Mouse (Mus musculus): ENCODE measurements at regions not wholly inside any gene's neighbourhood (a gene's known extent, or its start where the extent isn't known, plus 50 kb on each side); places are given as distances from the start of the nearest gene placed in this dataset.

DNA sequence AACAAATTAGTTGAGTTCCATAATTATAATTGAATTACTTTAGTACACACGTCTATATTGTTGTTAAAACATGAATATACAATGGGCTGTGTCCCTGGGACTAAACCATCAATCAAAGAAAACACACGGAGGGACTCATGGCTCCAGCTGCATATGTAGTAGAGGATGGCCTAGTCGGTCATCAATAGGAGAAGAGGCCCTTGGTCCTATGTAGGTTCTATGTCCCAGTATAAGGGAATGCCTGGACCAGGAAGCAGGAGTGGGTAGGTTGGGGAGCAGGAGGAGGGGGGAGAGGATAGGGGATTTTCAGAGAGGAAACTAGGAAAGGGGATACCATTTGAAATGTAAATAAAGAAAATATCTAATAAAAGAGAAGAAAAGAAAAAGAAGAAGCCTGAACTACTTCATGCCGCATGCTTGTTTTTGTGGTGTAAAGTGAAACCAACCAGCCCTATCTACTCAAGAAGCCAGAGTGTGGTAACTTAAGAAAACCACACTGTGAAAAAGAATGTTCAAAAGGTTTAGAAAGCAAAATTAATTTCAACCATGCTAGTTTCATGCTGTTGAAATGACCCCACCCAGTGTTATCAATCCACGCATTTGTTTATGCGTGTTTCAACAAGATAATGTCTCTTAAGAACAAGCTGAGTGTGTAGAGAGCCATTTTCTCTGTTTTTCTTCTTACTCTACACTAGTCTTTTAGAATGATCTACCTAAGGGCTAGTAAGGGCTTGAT is 134.4 kb upstream of the Itga4 start (continued):
- no peak for TF ChIP-seq CHD2 (IDR thresholded peaks at IDR 0.05; ENCODE audit: low read length)
- TF ChIP-seq TCF12 (IDR thresholded peaks at IDR 0.05; ENCODE audit: low read depth, low read length), result peak; percentile 73
- TF ChIP-seq BHLHE40 (IDR thresholded peaks at IDR 0.05; ENCODE audit: borderline replicate concordance, low read depth, low read length), result peak; percentile 36; the same call in 1 of the 2 replicates

- Histone ChIP-seq H3K27me3 (ENCODE audit: control insufficient read depth in 1 of 2, insufficient read depth in 2 of 2, low read length in 2 of 2) (no peaks in the 10 kb centered on the region), H3K4me3 (ENCODE audit: control insufficient read depth in 1 of 2, insufficient read depth in 1 of 2, low read depth in 2 of 2, low read length in 2 of 2) (no peak overlapping the region), H3K9ac (ENCODE audit: control insufficient read depth, low read depth, low read length, poor library complexity, severe bottlenecking) (no peak overlapping the region), H3K9me3 (replicated peaks; ENCODE audit: insufficient read depth, low read length) (no peaks in the 10 kb centered on the region), H3K79me2 (ENCODE audit: control insufficient read depth, insufficient read depth, low read length, poor library complexity) (no peaks in the 10 kb centered on the region; the same call in 1 of the 2 replicates), H3K27ac (ENCODE audit: control insufficient read depth, low read depth, low read length) (no peak overlapping the region), H3K36me3 (ENCODE audit: control insufficient read depth in 1 of 2, insufficient read depth in 2 of 2, low read length in 2 of 2) (peaks cover 0 to 36% of the 10 kb centered on the region in 2 experiments; a peak in 2 of 4 replicates), H3K4me1 (ENCODE audit: control insufficient read depth in 1 of 2, insufficient read depth in 2 of 2, low read length in 2 of 2) (peaks cover 27 to 28% of the 10 kb centered on the region in 2 experiments)
- no peak for DNase-seq (ENCODE audit: low read depth, low spot score)
- TF ChIP-seq ZC3H11A (IDR thresholded peaks at IDR 0.05; ENCODE audit: low read depth, low read length) (no peak), MXI1 (IDR thresholded peaks at IDR 0.05; ENCODE audit: low read depth, low read length) (no peak), RCOR1 (IDR thresholded peaks at IDR 0.05; ENCODE audit: low read depth, low read length) (no peak), RAD21 (IDR thresholded peaks at IDR 0.05; ENCODE audit: low read depth, low read length) (no peak), MAFK (IDR thresholded peaks at IDR 0.05; ENCODE audit: borderline replicate concordance, low read depth, low read length) (no peak), NELFE (IDR thresholded peaks at IDR 0.05; ENCODE audit: low read depth, low read length) (no peak), POLR2A (IDR thresholded peaks at IDR 0.05; ENCODE audit: control insufficient read depth in 1 of 2, insufficient read depth in 1 of 2, low read depth in 1 of 2, low read length in 2 of 2, poor library complexity in 1 of 2) (no peak), SMC3 (IDR thresholded peaks at IDR 0.05; ENCODE audit: low read depth, low read length) (no peak), ZKSCAN1 (IDR thresholded peaks at IDR 0.05; ENCODE audit: low read depth, low read length) (no peak), POLR2AphosphoS2 (IDR thresholded peaks at IDR 0.05; ENCODE audit: low read length) (no peak), HCFC1 (IDR thresholded peaks at IDR 0.05; ENCODE audit: low read depth, low read length) (no peak), KAT2A (conservative IDR thresholded peaks at IDR 0.05; ENCODE audit: low read depth, low read length) (no peak), ETS1 (IDR thresholded peaks at IDR 0.05; ENCODE audit: low read depth, low read length) (no peak)
These were observed 132.7 kb upstream of the Itga4 start for GRCm38 (mm10) chr2:79122530-79122929.

DNA sequence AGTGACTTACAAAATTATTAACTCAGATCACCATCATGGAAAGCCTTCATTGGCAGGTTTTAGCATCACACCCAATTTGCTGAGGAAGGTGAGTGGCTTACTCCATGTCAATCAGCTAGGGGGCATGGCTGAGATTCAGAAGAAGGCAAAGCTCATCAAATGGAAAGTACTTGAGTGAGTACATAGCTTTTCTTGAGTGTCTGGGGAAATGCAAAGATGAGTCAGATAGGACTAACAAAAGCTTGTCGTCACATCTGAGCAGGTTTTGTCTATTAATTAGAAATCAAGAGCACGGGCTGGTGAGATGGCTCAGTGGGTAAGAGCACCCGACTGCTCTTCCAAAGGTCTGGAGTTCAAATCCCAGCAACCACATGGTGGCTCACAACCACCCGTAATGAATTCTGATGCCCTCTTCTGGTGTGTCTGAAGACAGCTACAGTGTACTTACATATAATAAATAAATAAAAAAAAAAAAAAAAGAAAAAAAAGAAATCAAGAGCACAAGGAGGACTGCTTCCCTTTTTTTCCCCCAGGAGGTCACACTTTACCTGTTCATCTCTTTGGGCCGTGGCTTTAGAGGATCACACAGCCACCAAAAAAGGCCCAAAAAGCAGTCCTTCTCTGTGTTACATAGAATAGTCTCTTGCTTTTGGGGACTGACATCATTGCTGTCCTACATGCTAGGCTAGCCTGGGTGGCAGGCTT is 130.8 kb upstream of the Itga4 start:
- H3K79me2 ChIP-seq (ENCODE audit: control insufficient read depth, insufficient read depth, low read length, poor library complexity), result no peaks in the 10 kb centered on the region; the same call in 1 of the 2 replicates
- TF ChIP-seq ZNF384 (IDR thresholded peaks at IDR 0.05; ENCODE audit: low read depth, low read length), result 0 out of 2 replicates have a peak, but pooled peaks have one; percentile 36
- no peak for TF ChIP-seq POLR2A (IDR thresholded peaks at IDR 0.05; ENCODE audit: control insufficient read depth in 1 of 2, insufficient read depth in 1 of 2, low read depth in 1 of 2, low read length in 2 of 2, poor library complexity in 1 of 2)
- TF ChIP-seq TBP (IDR thresholded peaks at IDR 0.05; ENCODE audit: low read depth, low read length), result peak; percentile 97
- TF ChIP-seq ELF1 (IDR thresholded peaks at IDR 0.05; ENCODE audit: low read depth, low read length), result no peak
- no peak for TF ChIP-seq MYC (IDR thresholded peaks at IDR 0.05; ENCODE audit: low read depth, low read length)
- no peak for TF ChIP-seq EP300 (IDR thresholded peaks at IDR 0.05; ENCODE audit: low read depth in 1 of 2, low read length in 2 of 2)
- no peak for TF ChIP-seq SMC3 (IDR thresholded peaks at IDR 0.05; ENCODE audit: low read depth, low read length)
- TF ChIP-seq POLR2AphosphoS2 (IDR thresholded peaks at IDR 0.05; ENCODE audit: low read length), result no peak
- no peak for TF ChIP-seq MAZ (IDR thresholded peaks at IDR 0.05; ENCODE audit: low read depth, low read length)
- TF ChIP-seq USF2 (IDR thresholded peaks at IDR 0.05; ENCODE audit: borderline replicate concordance in 1 of 2, insufficient read depth in 1 of 2, low read depth in 1 of 2, low read length in 2 of 2), result no peak
- no peak for TF ChIP-seq ZMIZ1 (IDR thresholded peaks at IDR 0.05; ENCODE audit: low read depth, low read length)
- peaks cover 30 to 37% of the 10 kb centered on the region in 2 experiments for H3K4me1 ChIP-seq (ENCODE audit: control insufficient read depth in 1 of 2, insufficient read depth in 2 of 2, low read length in 2 of 2)
- H3K9ac ChIP-seq (ENCODE audit: control insufficient read depth, low read depth, low read length, poor library complexity, severe bottlenecking), result peak overlapping the region; percentile 28; the same call in 1 of the 2 replicates
- peak; percentile 66 for DNase-seq (ENCODE audit: low read depth, low spot score)
- no peaks in the 10 kb centered on the region for H3K9me3 ChIP-seq (replicated peaks; ENCODE audit: insufficient read depth, low read length)
- peaks cover 0 to 45% of the 10 kb centered on the region in 2 experiments; a peak in 2 of 4 replicates for H3K36me3 ChIP-seq (ENCODE audit: control insufficient read depth in 1 of 2, insufficient read depth in 2 of 2, low read length in 2 of 2)
- peak overlapping the region; percentile 63 for H3K27ac ChIP-seq (ENCODE audit: control insufficient read depth, low read depth, low read length)
- no peak overlapping the region for H3K4me3 ChIP-seq (ENCODE audit: control insufficient read depth in 1 of 2, insufficient read depth in 1 of 2, low read depth in 2 of 2, low read length in 2 of 2)
- no peaks in the 10 kb centered on the region for H3K27me3 ChIP-seq (ENCODE audit: control insufficient read depth in 1 of 2, insufficient read depth in 2 of 2, low read length in 2 of 2)

Data from MEL (cell line).